Mouse (Mus musculus) heart, embryonic 13.5 days (tissue): ENCODE results near the gene Gm47995. TPM values are rescaled to one million over a fixed set of nuclear protein-coding genes. Genes with fewer than 3 reads are reported as not detected.
"Not testable (repeated sequence)": the region's sequence is repeated elsewhere in the genome, so short reads cannot be mapped to it uniquely, and the experiment has no call there.

Experiments
- ATAC-seq: fragments of 200-750 bp; cut with Nextera tagmentation; 2 replicates; pipeline ENCODE4 v1.8.0; 2017; ENCODE audit warnings: moderate TSS enrichment; ENCODE audit not compliant: insufficient number of reproducible peaks, low FRiP score, low TSS enrichment; ENCODE audit errors: extremely low read depth
- H3K27ac ChIP-seq: fragments of 300-500 bp; sonication (generic); replicated peaks from 2 replicates; pipeline ENCODE4 v1.5.1; 2015; ENCODE audit warnings: moderate library complexity, mild to moderate bottlenecking, inconsistent platforms
- H3K27me3 ChIP-seq: fragments of 300-500 bp; sonication (generic); replicated peaks from 2 replicates; pipeline ENCODE4 v1.6.1; 2015; ENCODE audit warnings: mild to moderate bottlenecking, inconsistent platforms
- H3K36me3 ChIP-seq: fragments of 300-500 bp; sonication (generic); 2 replicates; pipeline ENCODE4 v1.6.1; 2015; ENCODE audit warnings: mild to moderate bottlenecking, inconsistent platforms
- H3K4me1 ChIP-seq: fragments of 300-500 bp; sonication (generic); 2 replicates; pipeline ENCODE4 v1.6.1; 2015; ENCODE audit warnings: inconsistent platforms
- H3K4me2 ChIP-seq: fragments of 300-500 bp; sonication (generic); 2 replicates; pipeline ENCODE4 v1.6.1; 2015; ENCODE audit warnings: inconsistent platforms, mild to moderate bottlenecking, moderate library complexity
- H3K4me3 ChIP-seq: fragments of 300-500 bp; sonication (generic); 2 replicates; pipeline ENCODE4 v1.5.1; 2015; ENCODE audit warnings: moderate library complexity, mild to moderate bottlenecking, inconsistent platforms
- H3K9ac ChIP-seq: fragments of 300-500 bp; sonication (generic); 2 replicates; pipeline ENCODE4 v1.6.1; 2015; ENCODE audit warnings: inconsistent platforms, mild to moderate bottlenecking, moderate library complexity
- H3K9me3 ChIP-seq: fragments of 300-500 bp; sonication (generic); 2 replicates; pipeline ENCODE4 v1.6.1; 2016; ENCODE audit warnings: inconsistent platforms
- WGBS: fragments of 180-500 bp; shearing (Covaris S2); methylation state at CpG from one replicate; pipeline ENCODE4 v1.1.7; 2015; ENCODE audit warnings: mixed read lengths; 5-methylcytosine and 5-hydroxymethylcytosine counted together
- polyA plus RNA-seq: library from polyadenylated mRNA; unstranded; fragments of >200 nt; fragmentation: Nextera tagmentation; extraction: Ambion mirVana; gene quantifications from 2 replicates; pipeline ENCODE4 v1.2.1, GENCODE M21; 2015

The Gm47995 gene
- polyA plus RNA-seq, 1 experiment from 2014 or later = not detected

- no peak overlapping the region for H3K4me3 ChIP-seq
- 73% methylated on average over 4 of the region's 4 CpGs for WGBS
- H3K4me2 ChIP-seq = no peak overlapping the region
- H3K36me3 ChIP-seq = no peaks in the 10 kb centered on the region
- H3K27me3 ChIP-seq = no peaks in the 10 kb centered on the region
- no peak overlapping the region for H3K27ac ChIP-seq
- H3K4me1 ChIP-seq = no peaks in the 10 kb centered on the region
- H3K9me3 ChIP-seq = no peaks in the 10 kb centered on the region
- H3K9ac ChIP-seq = no peak overlapping the region
- no peak for ATAC-seq
These were observed 9.8 kb upstream of the Gm47995 start for GRCm38 (mm10) chr1:151188469-151188868.

- ATAC-seq, H3K36me3 ChIP-seq, H3K27ac ChIP-seq, H3K4me1 ChIP-seq, H3K4me3 ChIP-seq, H3K4me2 ChIP-seq, H3K9ac ChIP-seq, H3K9me3 ChIP-seq, H3K27me3 ChIP-seq: not testable (repeated sequence)
- 17% methylated on average over 1 of the region's 7 CpGs for WGBS
These were observed 6.2 kb upstream of the Gm47995 start, which contains the start of gene Gm8947 for GRCm38 (mm10) chr1:151192075-151192474. TSS of gene Gm8947 (plus strand) at chr1:151192376.

- H3K4me1 ChIP-seq, H3K9me3 ChIP-seq, H3K4me2 ChIP-seq, ATAC-seq, H3K27me3 ChIP-seq, H3K9ac ChIP-seq, H3K4me3 ChIP-seq, H3K36me3 ChIP-seq, H3K27ac ChIP-seq: not testable (repeated sequence)
- 88% methylated on average over 15 of the region's 15 CpGs for WGBS
These were observed 5.5 kb upstream of the Gm47995 start for GRCm38 (mm10) chr1:151192739-151193138.

- H3K9ac ChIP-seq, H3K27ac ChIP-seq, H3K4me1 ChIP-seq, H3K4me3 ChIP-seq, H3K36me3 ChIP-seq, ATAC-seq, H3K4me2 ChIP-seq, H3K27me3 ChIP-seq, H3K9me3 ChIP-seq: not testable (repeated sequence)
- 74% methylated on average over 4 of the region's 4 CpGs for WGBS
These were observed 2.3 kb upstream of the Gm47995 start for GRCm38 (mm10) chr1:151195986-151196385.

GRCm38 (mm10) chr1:151196690-151197089 lies 1.6 kb upstream of the Gm47995 start:
- not testable (repeated sequence) for H3K4me2 ChIP-seq, H3K36me3 ChIP-seq, H3K9ac ChIP-seq, ATAC-seq, H3K4me3 ChIP-seq, H3K9me3 ChIP-seq, H3K27me3 ChIP-seq, H3K27ac ChIP-seq, H3K4me1 ChIP-seq
- 44% methylated on average over 3 of the region's 3 CpGs for WGBS

GRCm38 (mm10) chr1:151200620-151201019 lies 2.4 kb downstream of the Gm47995 start:
- not testable (repeated sequence) for H3K27me3 ChIP-seq, H3K36me3 ChIP-seq, H3K4me3 ChIP-seq, H3K27ac ChIP-seq, H3K9me3 ChIP-seq, H3K4me1 ChIP-seq, H3K9ac ChIP-seq, ATAC-seq, H3K4me2 ChIP-seq

GRCm38 (mm10) chr1:151202771-151203170 lies 4.5 kb downstream of the Gm47995 start:
- not testable (repeated sequence) for H3K27ac ChIP-seq, H3K4me3 ChIP-seq, ATAC-seq, H3K9ac ChIP-seq, H3K36me3 ChIP-seq, H3K4me1 ChIP-seq, H3K27me3 ChIP-seq, H3K4me2 ChIP-seq, H3K9me3 ChIP-seq
- WGBS = 36% methylated on average over 3 of the region's 5 CpGs

- H3K27me3 ChIP-seq, H3K36me3 ChIP-seq, H3K4me2 ChIP-seq, H3K9ac ChIP-seq, H3K4me3 ChIP-seq, H3K9me3 ChIP-seq, ATAC-seq, H3K27ac ChIP-seq, H3K4me1 ChIP-seq: not testable (repeated sequence)
- WGBS = no CpG with 5 or more reads among the region's 6 CpGs
These were observed 5.6 kb downstream of the Gm47995 start, which contains the start of gene 3110040M04Rik for GRCm38 (mm10) chr1:151203818-151204217. TSS of gene 3110040M04Rik (plus strand) at chr1:151204121.

GRCm38 (mm10) chr1:151208493-151208892 lies 10.2 kb downstream of the Gm47995 start:
- 47% methylated on average over 4 of the region's 5 CpGs for WGBS
- not testable (repeated sequence) for H3K4me1 ChIP-seq, H3K27me3 ChIP-seq, H3K27ac ChIP-seq, H3K9me3 ChIP-seq, H3K4me3 ChIP-seq, H3K4me2 ChIP-seq, H3K9ac ChIP-seq, H3K36me3 ChIP-seq, ATAC-seq

- H3K27ac ChIP-seq, H3K4me1 ChIP-seq, H3K4me2 ChIP-seq, H3K27me3 ChIP-seq, H3K9me3 ChIP-seq, H3K4me3 ChIP-seq, ATAC-seq, H3K36me3 ChIP-seq, H3K9ac ChIP-seq: not testable (repeated sequence)
These were observed 10.7 kb downstream of the Gm47995 start for GRCm38 (mm10) chr1:151208944-151209343.

- H3K9ac ChIP-seq, H3K4me2 ChIP-seq, H3K27me3 ChIP-seq, H3K4me3 ChIP-seq, H3K9me3 ChIP-seq, ATAC-seq, H3K27ac ChIP-seq, H3K36me3 ChIP-seq: not testable (repeated sequence)
- H3K4me1 ChIP-seq = peaks cover 11% of the 10 kb centered on the region
- 72% methylated on average over 5 of the region's 8 CpGs for WGBS
These were observed 11.6 kb downstream of the Gm47995 start, which contains the start of gene Gm47996 for GRCm38 (mm10) chr1:151209824-151210355. TSS of gene Gm47996 (plus strand) at chr1:151210131.

GRCm38 (mm10) chr1:151211666-151212065 lies 13.4 kb downstream of the Gm47995 start:
- not testable (repeated sequence) for H3K9me3 ChIP-seq, H3K27ac ChIP-seq, H3K36me3 ChIP-seq, ATAC-seq, H3K27me3 ChIP-seq, H3K4me2 ChIP-seq, H3K4me3 ChIP-seq, H3K9ac ChIP-seq
- WGBS = 65% methylated on average over 5 of the region's 5 CpGs
- peaks cover 11% of the 10 kb centered on the region for H3K4me1 ChIP-seq
